In genomic region chr7:143110803-143111202, GRCm38 (mm10) we compare ENCODE assay signal across 20 mouse cellular contexts. TPM values are rescaled to one million over a fixed set of nuclear protein-coding genes. Genes with fewer than 3 reads are reported as not detected.
A peak's percentile ranks its signal among the peaks of the same experiment; 100 is the strongest.
DNase-seq lines count a peak whose midpoint lies in the region; ATAC-seq and TF ChIP-seq lines count a peak whose summit lies in the region.
"Had no signal": no experiment of that assay in that cellular context is flagged by ENCODE, and none has a peak within 500 bp of the region (broad histone marks: within the 10 kb centered on the region; RNA-seq: fewer than 3 reads in every experiment).

No protein-coding gene starts in this region.

- WGBS in intestine, embryonic 16.5 days = 53% methylated on average over 1 of the region's 1 CpGs
- whole genome bisulfite sequencing in intestine, embryonic 15.5 days = 87% methylated on average over 1 of the region's 1 CpGs

- H3K4me3 ChIP-seq in intestine, embryonic 16.5 days (ENCODE audit: low read length) = no peak overlapping the region
- no peak overlapping the region for H3K4me3 ChIP-seq in intestine, embryonic 15.5 days (replicated peaks)
- H3K4me3 ChIP-seq in ES-Bruce4 (ENCODE audit: low read depth, low read length) = no peak overlapping the region
- no peak overlapping the region for H3K4me3 ChIP-seq in cortical plate, adult 2 months (ENCODE audit: insufficient read depth, low read length)
- H3K4me3 ChIP-seq: hindbrain, embryonic 12.5 days; limb, embryonic 10.5 days; liver, embryonic 13.5 days had no signal

- no peak for TF ChIP-seq EP300 in ES-Bruce4 (IDR thresholded peaks at IDR 0.05; ENCODE audit: insufficient read depth, low read depth, low read length)

- peak; percentile 19 to 26 for DNase-seq in lung, postnatal 4 days
- no peak for DNase-seq in adrenal gland, adult 8-10 months
- DNase-seq: cerebellum, postnatal 14 days; gastrocnemius, postnatal 25 days; kidney, adult 11 months; kidney, postnatal 4 days; layer of hippocampus, postnatal 36 days; liver, embryonic 13.5 days; right cerebral cortex, postnatal 14 days had no signal

- peaks cover 3% of the 10 kb centered on the region; the same call in 1 of the 2 replicates for H3K9me3 ChIP-seq in intestine, embryonic 16.5 days (ENCODE audit: control insufficient read depth, low read length)
- H3K9me3 ChIP-seq in intestine, embryonic 15.5 days = no peaks in the 10 kb centered on the region
- H3K9me3 ChIP-seq in ES-Bruce4 (replicated peaks; ENCODE audit: control insufficient read depth, insufficient read depth, low read length, poor library complexity, severe bottlenecking) = no peaks in the 10 kb centered on the region
- H3K9me3 ChIP-seq: limb, embryonic 10.5 days; liver, embryonic 13.5 days had no signal

- H3K9ac ChIP-seq in intestine, embryonic 16.5 days (ENCODE audit: low read depth, low read length) = no peak overlapping the region; the same call in 1 of the 2 replicates
- no peak overlapping the region for H3K9ac ChIP-seq in intestine, embryonic 15.5 days
- no peak overlapping the region for H3K9ac ChIP-seq in ES-Bruce4 (ENCODE audit: low read depth, poor library complexity, severe bottlenecking)
- H3K9ac ChIP-seq: hindbrain, embryonic 12.5 days; liver, embryonic 13.5 days had no signal

- peaks cover 26% of the 10 kb centered on the region for H3K4me1 ChIP-seq in intestine, embryonic 16.5 days (ENCODE audit: control insufficient read depth, insufficient read depth, low read length)
- peaks cover 19% of the 10 kb centered on the region for H3K4me1 ChIP-seq in intestine, embryonic 15.5 days (replicated peaks)
- H3K4me1 ChIP-seq in ES-Bruce4 (ENCODE audit: control insufficient read depth, insufficient read depth, low read length) = no peaks in the 10 kb centered on the region
- H3K4me1 ChIP-seq in cortical plate, adult 2 months (ENCODE audit: control insufficient read depth, insufficient read depth, low read length) = no peaks in the 10 kb centered on the region

- TF ChIP-seq CTCF in ES-Bruce4 (IDR thresholded peaks at IDR 0.05; ENCODE audit: low read depth, low read length) = peak; percentile 22
- TF ChIP-seq CTCF in cortical plate, adult 2 months (IDR thresholded peaks at IDR 0.05; ENCODE audit: extremely low read depth, insufficient read depth, low read length) = 0 out of 2 replicates have a peak, but pooled peaks have one; percentile 2

- no peak overlapping the region for H3K27ac ChIP-seq in intestine, embryonic 16.5 days (ENCODE audit: low read length)
- no peak overlapping the region for H3K27ac ChIP-seq in intestine, embryonic 15.5 days
- no peak overlapping the region for H3K27ac ChIP-seq in ES-Bruce4 (ENCODE audit: insufficient read depth, low read length)
- H3K27ac ChIP-seq in cortical plate, adult 2 months (ENCODE audit: insufficient read depth, low read length) = no peak overlapping the region
- H3K27ac ChIP-seq: hindbrain, embryonic 12.5 days; limb, embryonic 10.5 days; liver, embryonic 13.5 days had no signal

- no peak overlapping the region for H3K4me2 ChIP-seq in intestine, embryonic 16.5 days (ENCODE audit: low read depth, low read length)
- no peak overlapping the region for H3K4me2 ChIP-seq in intestine, embryonic 15.5 days (replicated peaks)
- H3K4me2 ChIP-seq: hindbrain, embryonic 12.5 days; liver, embryonic 13.5 days had no signal

- no peaks in the 10 kb centered on the region for H3K36me3 ChIP-seq in intestine, embryonic 16.5 days (ENCODE audit: control insufficient read depth, insufficient read depth, low read length)
- no peaks in the 10 kb centered on the region for H3K36me3 ChIP-seq in intestine, embryonic 15.5 days
- no peaks in the 10 kb centered on the region for H3K36me3 ChIP-seq in ES-Bruce4 (ENCODE audit: control insufficient read depth, insufficient read depth, low read length, poor library complexity, severe bottlenecking)
- H3K36me3 ChIP-seq: hindbrain, embryonic 12.5 days; limb, embryonic 10.5 days; liver, embryonic 13.5 days had no signal

- peak; percentile 26; the same call in 1 of the 2 replicates for ATAC-seq in intestine, embryonic 16.5 days
- no peak for ATAC-seq in intestine, embryonic 15.5 days
- no peak for ATAC-seq in inflammation-experienced regulatory T-cells, adult 6 months
- ATAC-seq: activated CD4-positive, CD25-positive, alpha-beta regulatory T cell, adult 4 months; forebrain, embryonic 16.5 days; midbrain, embryonic 16.5 days had no signal

- TF ChIP-seq POLR2A in ES-Bruce4 (IDR thresholded peaks at IDR 0.05; ENCODE audit: insufficient read depth, low read length) = no peak
- no peak for TF ChIP-seq POLR2A in cortical plate, adult 2 months (IDR thresholded peaks at IDR 0.05; ENCODE audit: extremely low read depth, insufficient read depth, low read length)

- H3K27me3 ChIP-seq in intestine, embryonic 16.5 days (replicated peaks; ENCODE audit: control insufficient read depth, insufficient read depth, low read length) = peaks cover 29% of the 10 kb centered on the region
- H3K27me3 ChIP-seq in intestine, embryonic 15.5 days (replicated peaks) = peaks cover 36% of the 10 kb centered on the region
- H3K27me3 ChIP-seq in ES-Bruce4 (ENCODE audit: control insufficient read depth, insufficient read depth, low read length, poor library complexity, severe bottlenecking) = no peaks in the 10 kb centered on the region

RNA-seq across cellular contexts. Expression of gene Kcnq1, which starts 4.6 kb away (rescaled TPM):
- polyA plus RNA-seq in intestine, embryonic 16.5 days (2015; fragmentation: Nextera tagmentation; extraction: Ambion mirVana) = 9.7 and 10.8 TPM in 2 replicates
- polyA plus RNA-seq in intestine, embryonic 15.5 days (2015; fragmentation: Nextera tagmentation; extraction: Ambion mirVana) = 7.9 and 9.9 TPM in 2 replicates
- not detected in 2 replicates for polyA plus RNA-seq in ES-Bruce4 (2011; ENCODE audit: insufficient read depth, insufficient read length, low read depth, missing spikeins)
- polyA plus RNA-seq in cortical plate, adult 2 months (2012; rRNA removed) = 0.62 and 0.79 TPM in 2 replicates
- total RNA-seq in adrenal gland, adult 8-10 months (2022) = 10 to 100 TPM in 2 of 4 experiments, 1 to 10 TPM in 2; 3.7 to 14.9 (median 9.0) TPM
- polyA plus RNA-seq in inflammation-experienced regulatory T-cells, adult 6 months (2017; shearing (Covaris generic)) = under 1 TPM in 2 of 3 experiments, not detected in 1; 0.19 to 0.42 TPM
- total RNA-seq: megakaryocyte, adult 5-6 weeks had no signal
- polyA plus RNA-seq: activated CD4-positive, CD25-positive, alpha-beta regulatory T cell, adult 4 months had no signal

RNA-seq across cellular contexts. Expression of gene Trpm5, which starts 16.4 kb away (rescaled TPM):
- 7.9 and 8.0 TPM in 2 replicates for polyA plus RNA-seq in intestine, embryonic 16.5 days (2015; fragmentation: Nextera tagmentation; extraction: Ambion mirVana)
- polyA plus RNA-seq in intestine, embryonic 15.5 days (2015; fragmentation: Nextera tagmentation; extraction: Ambion mirVana) = 8.2 and 9.8 TPM in 2 replicates
- not detected in 2 replicates for polyA plus RNA-seq in ES-Bruce4 (2011; ENCODE audit: insufficient read depth, insufficient read length, low read depth, missing spikeins)
- not detected in 2 replicates for polyA plus RNA-seq in cortical plate, adult 2 months (2012; rRNA removed)
- total RNA-seq in adrenal gland, adult 8-10 months (2022) = under 1 TPM; 0.17 to 0.32 (median 0.27) TPM
- under 1 TPM in 1 of 3 experiments, not detected in 2; 0.68 TPM for polyA plus RNA-seq in inflammation-experienced regulatory T-cells, adult 6 months (2017; shearing (Covaris generic))
- total RNA-seq: layer of hippocampus, postnatal 36 days; megakaryocyte, adult 5-6 weeks had no signal
- polyA plus RNA-seq: activated CD4-positive, CD25-positive, alpha-beta regulatory T cell, adult 4 months had no signal

RNA-seq across cellular contexts. Expression of gene Tssc4, which starts 41.8 kb away (rescaled TPM):
- polyA plus RNA-seq in intestine, embryonic 16.5 days (2015; fragmentation: Nextera tagmentation; extraction: Ambion mirVana) = 67.9 and 74.7 TPM in 2 replicates
- 76.0 and 76.2 TPM in 2 replicates for polyA plus RNA-seq in intestine, embryonic 15.5 days (2015; fragmentation: Nextera tagmentation; extraction: Ambion mirVana)
- polyA plus RNA-seq in ES-Bruce4 (2011; ENCODE audit: insufficient read depth, insufficient read length, low read depth, missing spikeins) = 18.2 and 21.0 TPM in 2 replicates
- polyA plus RNA-seq in cortical plate, adult 2 months (2012; rRNA removed) = 71.6 and 74.4 TPM in 2 replicates
- 10 to 100 TPM; 26.5 to 36.9 (median 33.5) TPM for total RNA-seq in adrenal gland, adult 8-10 months (2022)
- 10 to 100 TPM; 35.5 to 40.4 (median 37.4) TPM for polyA plus RNA-seq in inflammation-experienced regulatory T-cells, adult 6 months (2017; shearing (Covaris generic))

RNA-seq across cellular contexts. Expression of gene Cd81, which starts 58.3 kb away (rescaled TPM):
- polyA plus RNA-seq in intestine, embryonic 16.5 days (2015; fragmentation: Nextera tagmentation; extraction: Ambion mirVana) = 391 and 421 TPM in 2 replicates
- polyA plus RNA-seq in intestine, embryonic 15.5 days (2015; fragmentation: Nextera tagmentation; extraction: Ambion mirVana) = 411 and 413 TPM in 2 replicates
- 392 and 406 TPM in 2 replicates for polyA plus RNA-seq in ES-Bruce4 (2011; ENCODE audit: insufficient read depth, insufficient read length, low read depth, missing spikeins)
- 638 and 653 TPM in 2 replicates for polyA plus RNA-seq in cortical plate, adult 2 months (2012; rRNA removed)
- 100 to 1,000 TPM; 689 to 780 (median 728) TPM for total RNA-seq in adrenal gland, adult 8-10 months (2022)
- polyA plus RNA-seq in inflammation-experienced regulatory T-cells, adult 6 months (2017; shearing (Covaris generic)) = 100 to 1,000 TPM; 237 to 292 (median 262) TPM
